Mouse (Mus musculus) lung, embryonic 14.5 days (tissue): ENCODE results near the gene Ugt3a2. TPM values are rescaled to one million over a fixed set of nuclear protein-coding genes. Genes with fewer than 3 reads are reported as not detected.
A peak's percentile ranks its signal among the peaks of the same experiment; 100 is the strongest.

Experiments used
- ATAC-seq: fragments of 200-750 bp; cut with Nextera tagmentation; 2 replicates; pipeline ENCODE4 v1.8.0; 2017; ENCODE audit warnings: mild to moderate bottlenecking, moderate TSS enrichment, moderate library complexity; ENCODE audit not compliant: insufficient read depth
- DNase-seq: peaks from one replicate; pipeline ENCODE4 v3.0.0-alpha.2; 2015
- H3K27ac ChIP-seq: fragments of 300-500 bp; sonication (generic); 2 replicates; pipeline ENCODE4 v1.5.1; 2014; ENCODE audit warnings: low read depth, mild to moderate bottlenecking, moderate library complexity
- H3K27me3 ChIP-seq: fragments of 300-500 bp; sonication (generic); 2 replicates; pipeline ENCODE4 v1.6.1; 2014; ENCODE audit warnings: low read length, control low read depth; ENCODE audit not compliant: insufficient read depth
- H3K36me3 ChIP-seq: fragments of 300-500 bp; sonication (generic); 2 replicates; pipeline ENCODE4 v1.6.1; 2014; ENCODE audit warnings: control low read depth; ENCODE audit not compliant: insufficient read depth
- H3K4me1 ChIP-seq: fragments of 300-500 bp; sonication (generic); 2 replicates; pipeline ENCODE4 v1.6.1; 2014; ENCODE audit warnings: antibody characterized with exemption, control low read depth; ENCODE audit not compliant: insufficient read depth
- H3K4me2 ChIP-seq: fragments of 300-500 bp; sonication (generic); 2 replicates; pipeline ENCODE4 v1.6.1; 2014; ENCODE audit warnings: mild to moderate bottlenecking
- H3K4me3 ChIP-seq: fragments of 300-500 bp; sonication (generic); 2 replicates; pipeline ENCODE4 v1.5.1; 2014; ENCODE audit warnings: low read depth, low read length
- H3K9ac ChIP-seq: fragments of 300-500 bp; sonication (generic); 2 replicates; pipeline ENCODE4 v1.6.1; 2014
- H3K9me3 ChIP-seq: fragments of 300-500 bp; sonication (generic); 2 replicates; pipeline ENCODE4 v1.6.1; 2016; ENCODE audit warnings: low read depth, low read length, control low read depth
- CTCF ChIP-seq: IDR thresholded peaks from 2 replicates; pipeline ENCODE4 v1.5.1; 2016; ENCODE audit warnings: antibody characterized with exemption, low read depth
- WGBS: fragments of 180-500 bp; shearing (Covaris S2); extraction: QIAGEN DNeasy Blood & Tissue Kit; methylation state at CpG from one replicate; pipeline ENCODE4 v1.1.7; 2014; 5-methylcytosine and 5-hydroxymethylcytosine counted together
- polyA plus RNA-seq: library from polyadenylated mRNA; unstranded; fragments of >200 nt; fragmentation: Nextera tagmentation; extraction: Ambion mirVana; gene quantifications from 2 replicates; pipeline ENCODE4 v1.2.1, GENCODE M21; 2014

Gene Ugt3a2
- polyA plus RNA-seq, 1 experiment from 2014 or later = not detected

GRCm38 (mm10) chr15:9362801-9363200 is 27.5 kb downstream of the Ugt3a2 start:
- Histone ChIP-seq H3K27me3 (no peaks in the 10 kb centered on the region), H3K4me2 (no peak overlapping the region), H3K27ac (no peak overlapping the region), H3K4me3 (no peak overlapping the region), H3K36me3 (no peaks in the 10 kb centered on the region), H3K9ac (no peak overlapping the region), H3K4me1 (no peaks in the 10 kb centered on the region), H3K9me3 (no peaks in the 10 kb centered on the region)
- WGBS = 61% methylated on average over 2 of the region's 2 CpGs
- DNase-seq = peak; percentile 3
- ATAC-seq = no peak
- peak; percentile 35; the same call in 1 of the 2 replicates for TF ChIP-seq CTCF

GRCm38 (mm10) chr15:9368774-9369173 is 33.4 kb downstream of the Ugt3a2 start:
- no peak overlapping the region for H3K4me2 ChIP-seq
- no peak for ATAC-seq
- H3K27me3 ChIP-seq = no peaks in the 10 kb centered on the region
- DNase-seq = no peak
- H3K36me3 ChIP-seq = no peaks in the 10 kb centered on the region
- no peak overlapping the region for H3K27ac ChIP-seq
- no peak overlapping the region for H3K4me3 ChIP-seq
- TF ChIP-seq CTCF = no peak
- H3K4me1 ChIP-seq = no peaks in the 10 kb centered on the region
- no peak overlapping the region for H3K9ac ChIP-seq
- no peaks in the 10 kb centered on the region for H3K9me3 ChIP-seq
- 84% methylated on average over 3 of the region's 3 CpGs for WGBS

GRCm38 (mm10) chr15:9376281-9376680 is 40.9 kb downstream of the Ugt3a2 start:
- TF ChIP-seq CTCF = no peak
- H3K4me3 ChIP-seq = no peak overlapping the region
- H3K9ac ChIP-seq = no peak overlapping the region
- no peak for DNase-seq
- no peaks in the 10 kb centered on the region for H3K27me3 ChIP-seq
- no peak overlapping the region for H3K4me2 ChIP-seq
- no peaks in the 10 kb centered on the region for H3K36me3 ChIP-seq
- 87% methylated on average over 7 of the region's 7 CpGs for WGBS
- H3K4me1 ChIP-seq = no peaks in the 10 kb centered on the region
- H3K9me3 ChIP-seq = no peaks in the 10 kb centered on the region
- no peak for ATAC-seq
- H3K27ac ChIP-seq = no peak overlapping the region

- no peak overlapping the region for H3K9ac ChIP-seq
- ATAC-seq = no peak
- no peaks in the 10 kb centered on the region for H3K27me3 ChIP-seq
- DNase-seq = no peak
- 83% methylated on average over 3 of the region's 3 CpGs for WGBS
- no peaks in the 10 kb centered on the region for H3K9me3 ChIP-seq
- no peaks in the 10 kb centered on the region for H3K36me3 ChIP-seq
- H3K27ac ChIP-seq = no peak overlapping the region
- no peak overlapping the region for H3K4me2 ChIP-seq
- no peak for TF ChIP-seq CTCF
- no peak overlapping the region for H3K4me3 ChIP-seq
- no peaks in the 10 kb centered on the region for H3K4me1 ChIP-seq
Observed at GRCm38 (mm10) chr15:9409475-9409874, 74.1 kb downstream of the Ugt3a2 start.

Other genes starting within 250 kb of the Ugt3a2 start
- gene Lmbrd2, start 195.0 kb upstream of the Ugt3a2 start, polyA plus RNA-seq = 3.4 and 3.5 TPM in 2 replicates
- 102 and 106 TPM in 2 replicates for gene Skp2, start 180.1 kb upstream of the Ugt3a2 start, polyA plus RNA-seq
- gene Ugt3a1, start 58.7 kb upstream of the Ugt3a2 start, polyA plus RNA-seq = not detected in 2 replicates
- gene Capsl, start 100.5 kb downstream of the Ugt3a2 start, polyA plus RNA-seq = 4.3 and 5.8 TPM in 2 replicates
- gene Il7r, start 194.6 kb downstream of the Ugt3a2 start, polyA plus RNA-seq = 0.05 and 0.26 TPM in 2 replicates